Mouse (Mus musculus): ENCODE data around the gene Nat8f1. TPM values are rescaled to one million over a fixed set of nuclear protein-coding genes. Genes with fewer than 3 reads are reported as not detected.
"Not testable (repeated sequence)": the region's sequence is repeated elsewhere in the genome, so short reads cannot be mapped to it uniquely, and the experiment has no call there.

Nat8f1 gene
- polyA plus RNA-seq (2011; ENCODE audit: insufficient read length, low read depth, missing spikeins) = 1.5 TPM in 2 replicates

- not testable (repeated sequence) for H3K4me1 ChIP-seq (ENCODE audit: control insufficient read depth, insufficient read depth, low read length)
- peak within 1 kb of the TSS; percentile 69 for H3K4me3 ChIP-seq (ENCODE audit: insufficient read depth, low read length)
- peak within 1 kb of the TSS; percentile 93 for H3K27ac ChIP-seq (ENCODE audit: insufficient read depth, low read length)
- peak; percentile 61 for TF ChIP-seq POLR2A (IDR thresholded peaks at IDR 0.05; ENCODE audit: low read depth, low read length)
- TF ChIP-seq CTCF (IDR thresholded peaks at IDR 0.05; ENCODE audit: borderline replicate concordance, insufficient read depth, low read length) = 0 out of 2 replicates have a peak, but pooled peaks have one; percentile 12
These were observed at the start of gene Nat8f1 for GRCm38 (mm10) chr6:85915539-85916513. Nat8f1 (minus strand) TSS chr6:85915687.

GRCm38 (mm10) chr6:85961101-85962091 is 45.9 kb upstream of the Nat8f1 start, which contains the start of gene Dusp11:
Dusp11 (minus strand) TSS chr6:85961667.
- Histone ChIP-seq H3K4me1 (ENCODE audit: control insufficient read depth, insufficient read depth, low read length) (no peaks in the 10 kb centered on the region; the same call in 1 of the 2 replicates), H3K27ac (ENCODE audit: insufficient read depth, low read length) (peak within 1 kb of the TSS; percentile 98), H3K4me3 (ENCODE audit: insufficient read depth, low read length) (peak within 1 kb of the TSS; percentile 83)
- TF ChIP-seq CTCF (IDR thresholded peaks at IDR 0.05; ENCODE audit: borderline replicate concordance, insufficient read depth, low read length) = no peak
- TF ChIP-seq POLR2A (IDR thresholded peaks at IDR 0.05; ENCODE audit: low read depth, low read length) = peak; percentile 90

GRCm38 (mm10) chr6:85957581-85957980 is 42.1 kb upstream of the Nat8f1 start:
- H3K4me3 ChIP-seq (ENCODE audit: insufficient read depth, low read length) = no peak overlapping the region
- TF ChIP-seq CTCF (IDR thresholded peaks at IDR 0.05; ENCODE audit: borderline replicate concordance, insufficient read depth, low read length) (no peak), POLR2A (IDR thresholded peaks at IDR 0.05; ENCODE audit: low read depth, low read length) (no peak)
- no peak overlapping the region for H3K27ac ChIP-seq (ENCODE audit: insufficient read depth, low read length)
- no peaks in the 10 kb centered on the region; the same call in 1 of the 2 replicates for H3K4me1 ChIP-seq (ENCODE audit: control insufficient read depth, insufficient read depth, low read length)

GRCm38 (mm10) chr6:85948549-85948948 is 33.1 kb upstream of the Nat8f1 start:
- TF ChIP-seq CTCF (IDR thresholded peaks at IDR 0.05; ENCODE audit: borderline replicate concordance, insufficient read depth, low read length) (no peak), POLR2A (IDR thresholded peaks at IDR 0.05; ENCODE audit: low read depth, low read length) (no peak)
- no peaks in the 10 kb centered on the region for H3K4me1 ChIP-seq (ENCODE audit: control insufficient read depth, insufficient read depth, low read length)
- H3K4me3 ChIP-seq (ENCODE audit: insufficient read depth, low read length) = no peak overlapping the region
- H3K27ac ChIP-seq (ENCODE audit: insufficient read depth, low read length) = no peak overlapping the region

GRCm38 (mm10) chr6:85942469-85942868 is 27.0 kb upstream of the Nat8f1 start:
- Histone ChIP-seq H3K27ac (ENCODE audit: insufficient read depth, low read length) (no peak overlapping the region), H3K4me1 (ENCODE audit: control insufficient read depth, insufficient read depth, low read length) (no peaks in the 10 kb centered on the region), H3K4me3 (ENCODE audit: insufficient read depth, low read length) (no peak overlapping the region)
- no peak for TF ChIP-seq POLR2A (IDR thresholded peaks at IDR 0.05; ENCODE audit: low read depth, low read length)
- TF ChIP-seq CTCF (IDR thresholded peaks at IDR 0.05; ENCODE audit: borderline replicate concordance, insufficient read depth, low read length) = no peak

GRCm38 (mm10) chr6:85938701-85939100 is 23.2 kb upstream of the Nat8f1 start:
- no peak for TF ChIP-seq POLR2A (IDR thresholded peaks at IDR 0.05; ENCODE audit: low read depth, low read length)
- no peak for TF ChIP-seq CTCF (IDR thresholded peaks at IDR 0.05; ENCODE audit: borderline replicate concordance, insufficient read depth, low read length)
- Histone ChIP-seq H3K4me3 (ENCODE audit: insufficient read depth, low read length) (no peak overlapping the region), H3K27ac (ENCODE audit: insufficient read depth, low read length) (no peak overlapping the region), H3K4me1 (ENCODE audit: control insufficient read depth, insufficient read depth, low read length) (no peaks in the 10 kb centered on the region)

- peak; percentile 59 for TF ChIP-seq POLR2A (IDR thresholded peaks at IDR 0.05; ENCODE audit: low read depth, low read length)
- TF ChIP-seq CTCF (IDR thresholded peaks at IDR 0.05; ENCODE audit: borderline replicate concordance, insufficient read depth, low read length) = peak; percentile 24; the same call in 1 of the 2 replicates
- H3K27ac ChIP-seq (ENCODE audit: insufficient read depth, low read length) = peak overlapping the region; percentile 24
These were observed 21.3 kb upstream of the Nat8f1 start for GRCm38 (mm10) chr6:85936508-85937465.

GRCm38 (mm10) chr6:85935646-85936045 is 20.2 kb upstream of the Nat8f1 start:
- TF ChIP-seq CTCF (IDR thresholded peaks at IDR 0.05; ENCODE audit: borderline replicate concordance, insufficient read depth, low read length) (no peak; the same call in 1 of the 2 replicates), POLR2A (IDR thresholded peaks at IDR 0.05; ENCODE audit: low read depth, low read length) (no peak)
- H3K4me1 ChIP-seq (ENCODE audit: control insufficient read depth, insufficient read depth, low read length) = no peaks in the 10 kb centered on the region; the same call in 1 of the 2 replicates
- no peak overlapping the region for H3K4me3 ChIP-seq (ENCODE audit: insufficient read depth, low read length)
- H3K27ac ChIP-seq (ENCODE audit: insufficient read depth, low read length) = no peak overlapping the region

More at GRCm38 (mm10) chr6:85936508-85937465, 21.3 kb upstream of the Nat8f1 start:
- peak overlapping the region; percentile 31 for H3K4me3 ChIP-seq (ENCODE audit: insufficient read depth, low read length)
- H3K4me1 ChIP-seq (ENCODE audit: control insufficient read depth, insufficient read depth, low read length) = not testable (repeated sequence)
